Mouse (Mus musculus): ENCODE results near the gene Tas1r1. TPM values are rescaled to one million over a fixed set of nuclear protein-coding genes. Genes with fewer than 3 reads are reported as not detected.

Tas1r1 gene
- polyA plus RNA-seq, 1 experiment from 2014 or later: 0.50 TPM

GRCm38 (mm10) chr4:152007481-152008147 is 30.8 kb downstream of the Tas1r1 start:
- peak overlapping the region; percentile 92 for H3K27ac ChIP-seq (ENCODE audit: low read length)
- peaks cover 31% of the 10 kb centered on the region for H3K4me1 ChIP-seq (ENCODE audit: insufficient read depth, low read length)
- H3K36me3 ChIP-seq (ENCODE audit: insufficient read depth, low read length): peaks cover 3% of the 10 kb centered on the region; the same call in 1 of the 2 replicates
- H3K4me2 ChIP-seq (replicated peaks; ENCODE audit: low read depth, low read length): peak overlapping the region; percentile 99
- ATAC-seq (ENCODE audit: low FRiP score, low TSS enrichment): peak; percentile 25; the same call in 1 of the 2 replicates
- peak overlapping the region; percentile 83 for H3K4me3 ChIP-seq (ENCODE audit: low read length)
- no peaks in the 10 kb centered on the region for H3K9me3 ChIP-seq (ENCODE audit: low read length)
- H3K27me3 ChIP-seq (ENCODE audit: insufficient read depth, low read length): no peaks in the 10 kb centered on the region
- H3K9ac ChIP-seq (replicated peaks; ENCODE audit: low read length): peak overlapping the region; percentile 83
- 8% methylated on average over 8 of the region's 8 CpGs for WGBS

- no peaks in the 10 kb centered on the region for H3K9me3 ChIP-seq (ENCODE audit: low read length)
- 48% methylated on average over 3 of the region's 3 CpGs for WGBS
- H3K27me3 ChIP-seq (ENCODE audit: insufficient read depth, low read length): no peaks in the 10 kb centered on the region
- H3K4me3 ChIP-seq (ENCODE audit: low read length): no peak overlapping the region
- H3K36me3 ChIP-seq (ENCODE audit: insufficient read depth, low read length): no peaks in the 10 kb centered on the region
- peaks cover 31% of the 10 kb centered on the region for H3K4me1 ChIP-seq (ENCODE audit: insufficient read depth, low read length)
- no peak overlapping the region for H3K4me2 ChIP-seq (replicated peaks; ENCODE audit: low read depth, low read length)
- H3K27ac ChIP-seq (ENCODE audit: low read length): 0 out of 2 replicates have a peak overlapping the region, but pooled peaks have one; percentile 92
- ATAC-seq (ENCODE audit: low FRiP score, low TSS enrichment): no peak
- H3K9ac ChIP-seq (replicated peaks; ENCODE audit: low read length): no peak overlapping the region
These were observed 31.6 kb downstream of the Tas1r1 start for GRCm38 (mm10) chr4:152006812-152007211.

- H3K27ac ChIP-seq (ENCODE audit: low read length): no peak overlapping the region
- H3K4me1 ChIP-seq (ENCODE audit: insufficient read depth, low read length): peaks cover 28% of the 10 kb centered on the region
- H3K27me3 ChIP-seq (ENCODE audit: insufficient read depth, low read length): no peaks in the 10 kb centered on the region
- no peak overlapping the region for H3K9ac ChIP-seq (replicated peaks; ENCODE audit: low read length)
- H3K4me2 ChIP-seq (replicated peaks; ENCODE audit: low read depth, low read length): no peak overlapping the region
- H3K9me3 ChIP-seq (ENCODE audit: low read length): no peaks in the 10 kb centered on the region
- 82% methylated on average over 6 of the region's 6 CpGs for WGBS
- no peak for ATAC-seq (ENCODE audit: low FRiP score, low TSS enrichment)
- H3K36me3 ChIP-seq (ENCODE audit: insufficient read depth, low read length): no peaks in the 10 kb centered on the region
- H3K4me3 ChIP-seq (ENCODE audit: low read length): no peak overlapping the region
These were observed 32.2 kb downstream of the Tas1r1 start for GRCm38 (mm10) chr4:152006137-152006536.

GRCm38 (mm10) chr4:152002063-152002462 is 36.3 kb downstream of the Tas1r1 start:
- Histone ChIP-seq H3K27ac (ENCODE audit: low read length) (no peak overlapping the region), H3K9me3 (ENCODE audit: low read length) (no peaks in the 10 kb centered on the region), H3K4me2 (replicated peaks; ENCODE audit: low read depth, low read length) (no peak overlapping the region), H3K4me1 (ENCODE audit: insufficient read depth, low read length) (peaks cover 14% of the 10 kb centered on the region), H3K36me3 (ENCODE audit: insufficient read depth, low read length) (no peaks in the 10 kb centered on the region), H3K9ac (replicated peaks; ENCODE audit: low read length) (no peak overlapping the region), H3K27me3 (ENCODE audit: insufficient read depth, low read length) (no peaks in the 10 kb centered on the region), H3K4me3 (ENCODE audit: low read length) (no peak overlapping the region)
- no peak for ATAC-seq (ENCODE audit: low FRiP score, low TSS enrichment)
- 88% methylated on average over 3 of the region's 3 CpGs for WGBS

- Histone ChIP-seq H3K9me3 (ENCODE audit: low read length) (no peaks in the 10 kb centered on the region), H3K4me3 (ENCODE audit: low read length) (no peak overlapping the region), H3K9ac (replicated peaks; ENCODE audit: low read length) (no peak overlapping the region), H3K36me3 (ENCODE audit: insufficient read depth, low read length) (no peaks in the 10 kb centered on the region), H3K4me2 (replicated peaks; ENCODE audit: low read depth, low read length) (no peak overlapping the region), H3K27me3 (ENCODE audit: insufficient read depth, low read length) (no peaks in the 10 kb centered on the region), H3K27ac (ENCODE audit: low read length) (no peak overlapping the region), H3K4me1 (ENCODE audit: insufficient read depth, low read length) (peaks cover 14% of the 10 kb centered on the region)
- ATAC-seq (ENCODE audit: low FRiP score, low TSS enrichment): no peak
- WGBS: 67% methylated on average over 4 of the region's 4 CpGs
These were observed 37.0 kb downstream of the Tas1r1 start for GRCm38 (mm10) chr4:152001335-152001734.

- Histone ChIP-seq H3K27ac (ENCODE audit: low read length) (no peak overlapping the region), H3K27me3 (ENCODE audit: insufficient read depth, low read length) (no peaks in the 10 kb centered on the region), H3K4me2 (replicated peaks; ENCODE audit: low read depth, low read length) (no peak overlapping the region), H3K36me3 (ENCODE audit: insufficient read depth, low read length) (no peaks in the 10 kb centered on the region), H3K9me3 (ENCODE audit: low read length) (no peaks in the 10 kb centered on the region), H3K4me1 (ENCODE audit: insufficient read depth, low read length) (peaks cover 14% of the 10 kb centered on the region), H3K9ac (replicated peaks; ENCODE audit: low read length) (no peak overlapping the region), H3K4me3 (ENCODE audit: low read length) (no peak overlapping the region)
- WGBS: 24% methylated on average over 4 of the region's 4 CpGs
- no peak for ATAC-seq (ENCODE audit: low FRiP score, low TSS enrichment)
These were observed 37.5 kb downstream of the Tas1r1 start for GRCm38 (mm10) chr4:152000906-152001305.

- Histone ChIP-seq H3K27me3 (ENCODE audit: insufficient read depth, low read length) (no peaks in the 10 kb centered on the region), H3K4me3 (ENCODE audit: low read length) (no peak overlapping the region), H3K4me1 (ENCODE audit: insufficient read depth, low read length) (peaks cover 16% of the 10 kb centered on the region), H3K9ac (replicated peaks; ENCODE audit: low read length) (no peak overlapping the region), H3K4me2 (replicated peaks; ENCODE audit: low read depth, low read length) (no peak overlapping the region), H3K9me3 (ENCODE audit: low read length) (no peaks in the 10 kb centered on the region), H3K36me3 (ENCODE audit: insufficient read depth, low read length) (no peaks in the 10 kb centered on the region), H3K27ac (ENCODE audit: low read length) (no peak overlapping the region)
- WGBS: 56% methylated on average over 3 of the region's 3 CpGs
- no peak for ATAC-seq (ENCODE audit: low FRiP score, low TSS enrichment)
These were observed 38.9 kb downstream of the Tas1r1 start for GRCm38 (mm10) chr4:151999481-151999880.

- Histone ChIP-seq H3K4me3 (ENCODE audit: low read length) (no peak overlapping the region), H3K4me1 (ENCODE audit: insufficient read depth, low read length) (peaks cover 31% of the 10 kb centered on the region), H3K27me3 (ENCODE audit: insufficient read depth, low read length) (no peaks in the 10 kb centered on the region), H3K9me3 (ENCODE audit: low read length) (no peaks in the 10 kb centered on the region), H3K9ac (replicated peaks; ENCODE audit: low read length) (peak overlapping the region; percentile 84), H3K27ac (ENCODE audit: low read length) (no peak overlapping the region), H3K36me3 (ENCODE audit: insufficient read depth, low read length) (peaks cover 2% of the 10 kb centered on the region; the same call in 1 of the 2 replicates), H3K4me2 (replicated peaks; ENCODE audit: low read depth, low read length) (peak overlapping the region; percentile 70)
- 72% methylated on average over 3 of the region's 3 CpGs for WGBS
- ATAC-seq (ENCODE audit: low FRiP score, low TSS enrichment): no peak
These were observed 40.7 kb downstream of the Tas1r1 start for GRCm38 (mm10) chr4:151997701-151998100.

- H3K4me2 ChIP-seq (replicated peaks; ENCODE audit: low read depth, low read length): peak overlapping the region; percentile 70
- H3K27ac ChIP-seq (ENCODE audit: low read length): peak overlapping the region; percentile 92
- H3K4me1 ChIP-seq (ENCODE audit: insufficient read depth, low read length): peaks cover 31% of the 10 kb centered on the region
- H3K9ac ChIP-seq (replicated peaks; ENCODE audit: low read length): peak overlapping the region; percentile 84
- H3K36me3 ChIP-seq (ENCODE audit: insufficient read depth, low read length): peaks cover 11% of the 10 kb centered on the region
- no peak for ATAC-seq (ENCODE audit: low FRiP score, low TSS enrichment)
- no peaks in the 10 kb centered on the region for H3K27me3 ChIP-seq (ENCODE audit: insufficient read depth, low read length)
- no peaks in the 10 kb centered on the region for H3K9me3 ChIP-seq (ENCODE audit: low read length)
- 4% methylated on average over 13 of the region's 13 CpGs for WGBS
- peak overlapping the region; percentile 92 for H3K4me3 ChIP-seq (ENCODE audit: low read length)
These were observed 41.5 kb downstream of the Tas1r1 start for GRCm38 (mm10) chr4:151996951-151997222.

GRCm38 (mm10) chr4:151996173-151996950 is 42.0 kb downstream of the Tas1r1 start, which contains the start of gene Phf13:
Phf13 (minus strand) TSS chr4:151996258.
- H3K4me3 ChIP-seq (ENCODE audit: low read length): peak within 1 kb of the TSS; percentile 92
- no peaks in the 10 kb centered on the region for H3K27me3 ChIP-seq (ENCODE audit: insufficient read depth, low read length)
- peak; percentile 96 for ATAC-seq (ENCODE audit: low FRiP score, low TSS enrichment)
- H3K36me3 ChIP-seq (ENCODE audit: insufficient read depth, low read length): peaks cover 16% of the 10 kb centered on the region
- H3K4me1 ChIP-seq (ENCODE audit: insufficient read depth, low read length): peaks cover 31% of the 10 kb centered on the region
- no peaks in the 10 kb centered on the region for H3K9me3 ChIP-seq (ENCODE audit: low read length)
- H3K4me2 ChIP-seq (replicated peaks; ENCODE audit: low read depth, low read length): peak within 1 kb of the TSS; percentile 92
- H3K27ac ChIP-seq (ENCODE audit: low read length): peak within 1 kb of the TSS; percentile 92
- WGBS: under 1% methylated on average over 73 of the region's 94 CpGs
- H3K9ac ChIP-seq (replicated peaks; ENCODE audit: low read length): peak within 1 kb of the TSS; percentile 96

All from kidney, embryonic 16.5 days (tissue).